Mouse (Mus musculus) E14TG2a.4 (cell line): ENCODE measurements around the gene Snx5.

Source experiments
- H3K27me3 ChIP-seq: 2 replicates; pipeline ENCODE4 v1.6.1; 2014; ENCODE audit warnings: low read length, control low read depth; ENCODE audit not compliant: insufficient read depth
- H3K36me3 ChIP-seq: 2 replicates; pipeline ENCODE4 v1.6.1; 2014; ENCODE audit warnings: low read length, control low read depth; ENCODE audit not compliant: insufficient read depth
- H3K4me1 ChIP-seq: replicated peaks from 2 replicates; pipeline ENCODE4 v1.6.1; 2014; ENCODE audit warnings: low read depth, low read length, control low read depth
- H3K4me3 ChIP-seq: replicated peaks from 2 replicates; pipeline ENCODE4 v1.5.1; 2014; ENCODE audit warnings: mild to moderate bottlenecking, low read length
- H3K9me3 ChIP-seq: 2 replicates; pipeline ENCODE4 v1.6.1; 2014; ENCODE audit warnings: low read length, control low read depth
- CTCF ChIP-seq: conservative IDR thresholded peaks from 2 replicates; pipeline ENCODE4 v1.5.1; 2014; ENCODE audit warnings: low read length
- NANOG ChIP-seq: IDR thresholded peaks from 2 replicates; pipeline ENCODE4 v1.6.1; 2014; ENCODE audit warnings: borderline replicate concordance, low read length, mixed read lengths
- POU5F1 ChIP-seq: IDR thresholded peaks from 2 replicates; pipeline ENCODE4 v1.6.1; 2014; ENCODE audit warnings: low read length, borderline replicate concordance

The Snx5 gene

GRCm38 (mm10) chr2:144269306-144269650 is 1.4 kb downstream of the Snx5 start:
- no peaks in the 10 kb centered on the region for H3K9me3 ChIP-seq
- no peak for TF ChIP-seq POU5F1
- no peak for TF ChIP-seq NANOG
- TF ChIP-seq CTCF: no peak
- peak overlapping the region; percentile 98 for H3K4me3 ChIP-seq

GRCm38 (mm10) chr2:144268446-144269305 is 2.0 kb downstream of the Snx5 start:
- peak overlapping the region; percentile 98 for H3K4me3 ChIP-seq
- H3K9me3 ChIP-seq: no peaks in the 10 kb centered on the region
- peaks cover 75% of the 10 kb centered on the region for H3K36me3 ChIP-seq
- H3K4me1 ChIP-seq: peaks cover 66% of the 10 kb centered on the region
- no peaks in the 10 kb centered on the region for H3K27me3 ChIP-seq
- no peak for TF ChIP-seq CTCF
- TF ChIP-seq POU5F1: no peak
- TF ChIP-seq NANOG: no peak

More at GRCm38 (mm10) chr2:144269306-144269650, 1.4 kb downstream of the Snx5 start:
- Histone ChIP-seq H3K27me3 (no peaks in the 10 kb centered on the region), H3K36me3 (peaks cover 75% of the 10 kb centered on the region), H3K4me1 (peaks cover 68% of the 10 kb centered on the region)

- Histone ChIP-seq H3K4me1 (peaks cover 66% of the 10 kb centered on the region), H3K27me3 (no peaks in the 10 kb centered on the region), H3K36me3 (peaks cover 75% of the 10 kb centered on the region), H3K4me3 (peak overlapping the region; percentile 98), H3K9me3 (no peaks in the 10 kb centered on the region)
- TF ChIP-seq POU5F1 (no peak), NANOG (no peak), CTCF (no peak)
Measured at GRCm38 (mm10) chr2:144267731-144268015, 3.0 kb downstream of the Snx5 start.

DNA sequence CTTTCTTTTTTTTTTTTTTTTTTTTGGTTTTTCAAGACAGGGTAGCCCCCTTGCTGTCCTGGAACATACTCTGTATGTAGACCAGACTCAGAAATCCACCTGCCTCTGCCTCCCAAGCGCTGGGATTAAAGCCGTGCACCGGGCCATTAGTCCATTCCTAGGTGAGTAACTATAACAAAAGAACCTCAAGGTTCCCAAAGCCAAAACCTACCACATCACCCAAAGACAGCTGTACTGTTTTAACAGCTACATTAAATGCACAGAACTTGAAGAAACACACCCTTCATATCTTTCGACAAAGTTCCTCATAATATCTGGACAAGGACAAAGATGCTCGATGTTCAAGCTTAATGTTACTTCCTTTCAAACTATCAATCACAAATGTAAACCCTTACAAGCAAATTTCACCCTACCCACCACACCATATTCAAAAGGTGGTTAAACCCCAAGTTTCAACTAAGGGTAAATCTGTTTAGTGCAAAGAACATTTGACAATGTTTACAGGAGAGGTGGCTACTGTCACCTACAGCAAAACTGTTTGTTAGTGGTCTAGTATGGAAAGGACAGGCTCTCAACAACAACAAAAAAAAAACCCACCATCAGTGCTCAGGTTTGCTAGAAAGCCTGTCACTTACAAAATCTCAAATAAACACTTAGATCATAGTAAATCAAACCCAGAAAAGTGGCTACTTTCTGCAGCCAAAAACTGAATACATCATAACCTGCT is 3.5 kb downstream of the Snx5 start:
- H3K36me3 ChIP-seq: peaks cover 76% of the 10 kb centered on the region
- no peaks in the 10 kb centered on the region for H3K9me3 ChIP-seq
- peaks cover 66% of the 10 kb centered on the region for H3K4me1 ChIP-seq
- TF ChIP-seq POU5F1 (no peak), CTCF (no peak), NANOG (no peak)
- peak overlapping the region; percentile 98 for H3K4me3 ChIP-seq
- H3K27me3 ChIP-seq: no peaks in the 10 kb centered on the region

DNA sequence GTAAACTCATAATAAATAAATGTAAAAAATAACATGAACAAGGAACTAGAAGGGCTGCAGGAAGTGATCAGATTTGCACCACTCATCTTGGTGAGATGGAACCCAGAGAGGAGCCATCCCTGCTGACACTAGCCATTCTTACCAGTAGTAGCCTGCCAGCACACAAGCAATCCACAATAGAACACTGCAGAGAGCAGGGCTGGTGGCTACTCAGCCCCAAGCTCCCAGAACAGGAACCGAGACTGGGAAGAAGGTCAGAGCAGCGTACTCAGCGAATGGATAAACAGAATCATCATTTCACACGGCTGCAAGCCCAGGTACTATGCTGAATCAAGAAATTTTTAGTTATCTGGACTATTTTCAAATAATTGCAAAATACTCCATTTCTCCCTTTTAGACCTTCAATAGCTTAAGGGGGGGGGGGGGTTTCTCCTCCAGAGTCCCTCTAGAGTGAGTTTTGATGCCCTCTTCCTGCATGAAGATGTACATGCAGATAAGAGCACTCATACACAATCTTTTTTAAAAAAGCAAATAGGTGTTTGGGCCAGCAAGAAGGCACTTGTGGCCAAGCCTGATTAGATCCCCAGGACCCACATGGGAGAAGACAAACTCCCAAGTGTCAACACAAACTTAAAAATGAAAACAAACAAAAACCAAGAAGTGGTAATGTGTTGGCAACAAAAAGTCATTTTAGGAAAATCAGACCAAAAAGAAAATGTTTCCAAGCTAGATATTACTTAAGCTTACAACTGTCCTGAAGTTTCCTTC is 4.6 kb downstream of the Snx5 start:
- Histone ChIP-seq H3K4me3 (peak overlapping the region; percentile 98), H3K4me1 (peaks cover 73% of the 10 kb centered on the region), H3K27me3 (no peaks in the 10 kb centered on the region), H3K9me3 (no peaks in the 10 kb centered on the region), H3K36me3 (peaks cover 83% of the 10 kb centered on the region)
- TF ChIP-seq CTCF (no peak), POU5F1 (no peak), NANOG (no peak)

DNA sequence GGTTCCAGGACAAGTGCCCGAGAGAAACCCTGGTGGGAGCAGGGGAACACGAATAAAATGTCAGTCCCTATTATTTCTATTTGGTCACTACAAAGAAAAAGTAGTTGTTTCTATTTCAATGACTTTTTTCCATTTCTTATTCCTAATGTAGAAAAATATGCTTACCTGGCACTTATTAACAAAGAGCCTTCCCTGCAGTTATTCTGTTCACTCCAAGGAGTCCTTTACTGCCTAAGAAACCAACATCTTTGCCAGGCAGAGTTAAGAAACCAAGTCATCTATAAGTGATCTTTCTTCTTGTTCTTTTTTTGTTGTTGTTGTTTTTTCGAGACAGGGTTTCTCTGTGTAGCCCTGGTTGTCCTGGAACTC is 5.6 kb downstream of the Snx5 start:
- peaks cover 81% of the 10 kb centered on the region for H3K4me1 ChIP-seq
- H3K27me3 ChIP-seq: no peaks in the 10 kb centered on the region
- H3K9me3 ChIP-seq: no peaks in the 10 kb centered on the region
- peaks cover 93% of the 10 kb centered on the region for H3K36me3 ChIP-seq
- TF ChIP-seq NANOG: no peak
- H3K4me3 ChIP-seq: peak overlapping the region; percentile 98

GRCm38 (mm10) chr2:144264398-144265119 is 6.1 kb downstream of the Snx5 start:
- Histone ChIP-seq H3K4me3 (peak overlapping the region; percentile 98), H3K4me1 (peaks cover 85% of the 10 kb centered on the region), H3K9me3 (no peaks in the 10 kb centered on the region), H3K27me3 (no peaks in the 10 kb centered on the region), H3K36me3 (peaks cover 98% of the 10 kb centered on the region)
- no peak for TF ChIP-seq POU5F1
- no peak for TF ChIP-seq NANOG
- no peak for TF ChIP-seq CTCF

GRCm38 (mm10) chr2:144262837-144263236 is 7.9 kb downstream of the Snx5 start:
- no peaks in the 10 kb centered on the region for H3K9me3 ChIP-seq
- TF ChIP-seq NANOG (no peak), POU5F1 (no peak)
- peak overlapping the region; percentile 5; the same call in 1 of the 2 replicates for H3K4me3 ChIP-seq
- H3K27me3 ChIP-seq: no peaks in the 10 kb centered on the region
- peaks cover 84% of the 10 kb centered on the region for H3K4me1 ChIP-seq
- H3K36me3 ChIP-seq: peaks cover 100% of the 10 kb centered on the region
